20 mouse cellular contexts compared by ENCODE assay signal in genomic region chr13:45915921-45916320, GRCm38 (mm10). TPM values are rescaled to one million over a fixed set of nuclear protein-coding genes. Genes with fewer than 3 reads are reported as not detected.
A peak's percentile ranks its signal among the peaks of the same experiment; 100 is the strongest.
DNase-seq lines count a peak whose midpoint lies in the region; ATAC-seq and TF ChIP-seq lines count a peak whose summit lies in the region.
"Had no signal": no experiment of that assay in that cellular context is flagged by ENCODE, and none has a peak within 500 bp of the region (broad histone marks: within the 10 kb centered on the region; RNA-seq: fewer than 3 reads in every experiment).

No protein-coding gene starts in this region.

- H3K4me1 ChIP-seq in thymus, adult 2 months (replicated peaks; ENCODE audit: control insufficient read depth, insufficient read depth, low read length): peaks cover 13% of the 10 kb centered on the region
- H3K4me1 ChIP-seq: hindbrain, embryonic 12.5 days; midbrain, embryonic 15.5 days had no signal

- DNase-seq in cerebellum, postnatal 14 days: no peak
- DNase-seq in heart, adult 11 months: peak; percentile 79
- DNase-seq in heart, adult 9 months (ENCODE audit: low spot score in 2 of 2): no peak
- DNase-seq in CD4-positive helper T cell, adult 2 months (ENCODE audit: low read depth, low spot score): peak; percentile 7
- DNase-seq in cerebellum, adult 9-11 months: peak; percentile 47
- DNase-seq in urinary bladder, postnatal 4 days (ENCODE audit: low spot score in 2 of 2): no peak
- DNase-seq in thymus, adult 2 months: no peak
- DNase-seq: adrenal gland, postnatal 10 days; embryo, embryonic 11 days; gastrocnemius, postnatal 36 days; kidney, adult 8-10 months; kidney, postnatal 14 days; lung, embryonic 14.5 days; lung, postnatal 36 days; right cerebral cortex, postnatal 4 days had no signal

- no peak for TF ChIP-seq CTCF in thymus, adult 2 months (IDR thresholded peaks at IDR 0.05; ENCODE audit: borderline replicate concordance, control insufficient read depth, extremely low read depth, insufficient read depth, low read length, poor library complexity)

- ATAC-seq in cerebellum, adult (ENCODE audit: insufficient number of reproducible peaks, low FRiP score, low TSS enrichment): 0 out of 2 replicates have a peak, but pooled peaks have one; percentile 49
- ATAC-seq: midbrain, embryonic 15.5 days had no signal

- no peaks in the 10 kb centered on the region for H3K27me3 ChIP-seq in thymus, adult 2 months (ENCODE audit: control insufficient read depth, insufficient read depth, low read length)
- H3K27me3 ChIP-seq: hindbrain, embryonic 12.5 days; midbrain, embryonic 15.5 days had no signal

- no peak overlapping the region for H3K27ac ChIP-seq in thymus, adult 2 months (ENCODE audit: control insufficient read depth, insufficient read depth, low read length)
- H3K27ac ChIP-seq: heart, embryonic 10.5 days; hindbrain, embryonic 12.5 days; left cerebral cortex, adult 2 months; midbrain, embryonic 15.5 days had no signal

- no peak overlapping the region for H3K4me3 ChIP-seq in thymus, adult 2 months (ENCODE audit: control insufficient read depth, insufficient read depth, low read length)
- H3K4me3 ChIP-seq: heart, embryonic 10.5 days; hindbrain, embryonic 12.5 days; left cerebral cortex, adult 2 months; midbrain, embryonic 15.5 days had no signal

- no peaks in the 10 kb centered on the region for H3K36me3 ChIP-seq in thymus, adult 2 months (ENCODE audit: control insufficient read depth, insufficient read depth, low read length)
- H3K36me3 ChIP-seq: heart, embryonic 10.5 days; hindbrain, embryonic 12.5 days; midbrain, embryonic 15.5 days had no signal

- no peak for TF ChIP-seq POLR2A in thymus, adult 2 months (IDR thresholded peaks at IDR 0.05; ENCODE audit: control insufficient read depth, extremely low read depth, insufficient read depth, low read length, poor library complexity)

- 96% methylated on average over 3 of the region's 3 CpGs for WGBS in thymus, adult 2 months

RNA-seq across cellular contexts. Expression of gene Atxn1, which starts 48.9 kb away (rescaled TPM):
- 13.5 and 17.5 TPM in 2 replicates for polyA plus RNA-seq in thymus, adult 2 months (2012; rRNA removed)

Comparison
In these comparisons a context has a peak if more than half of its experiments do, and no peak if none do; other contexts are left out.
1. DNase-seq: peak in heart, adult 11 months (single experiment), CD4-positive helper T cell, adult 2 months (single experiment) and cerebellum, adult 9-11 months (single experiment); none in cerebellum, postnatal 14 days (0 of 2), heart, adult 9 months (0 of 2), urinary bladder, postnatal 4 days (0 of 2) and thymus, adult 2 months (single experiment).